Mouse (Mus musculus) midbrain, embryonic 14.5 days (tissue): ENCODE data around the gene Prrt3. TPM values are rescaled to one million over a fixed set of nuclear protein-coding genes. Genes with fewer than 3 reads are reported as not detected.
A peak's percentile ranks its signal among the peaks of the same experiment; 100 is the strongest.

Experiments
- ATAC-seq: fragments of 200-750 bp; cut with Nextera tagmentation; 2 replicates; pipeline ENCODE4 v1.8.0; 2017; ENCODE audit warnings: moderate number of reproducible peaks, moderate library complexity; ENCODE audit not compliant: low FRiP score, low TSS enrichment
- DNase-seq: peaks from one replicate; pipeline ENCODE4 v3.0.0-alpha.2; 2015
- H3K27ac ChIP-seq: fragments of 300-500 bp; sonication (generic); replicated peaks from 2 replicates; pipeline ENCODE4 v1.5.1; 2014; ENCODE audit warnings: mild to moderate bottlenecking, low read depth, low read length, moderate library complexity
- H3K27me3 ChIP-seq: fragments of 300-500 bp; sonication (generic); 2 replicates; pipeline ENCODE4 v1.6.1; 2014; ENCODE audit warnings: low read length, control low read depth, mixed read lengths; ENCODE audit not compliant: control insufficient read depth, insufficient read depth
- H3K36me3 ChIP-seq: fragments of 300-500 bp; sonication (generic); 2 replicates; pipeline ENCODE4 v1.6.1; 2014; ENCODE audit warnings: low read length, control low read depth; ENCODE audit not compliant: control insufficient read depth, insufficient read depth
- H3K4me1 ChIP-seq: fragments of 300-500 bp; sonication (generic); 2 replicates; pipeline ENCODE4 v1.6.1; 2014; ENCODE audit warnings: mild to moderate bottlenecking, antibody characterized with exemption, low read length, control low read depth; ENCODE audit not compliant: control insufficient read depth, insufficient read depth
- H3K4me2 ChIP-seq: fragments of 300-500 bp; sonication (generic); 2 replicates; pipeline ENCODE4 v1.6.1; 2014; ENCODE audit warnings: mild to moderate bottlenecking, low read length, moderate library complexity
- H3K4me3 ChIP-seq: fragments of 300-500 bp; sonication (generic); replicated peaks from 2 replicates; pipeline ENCODE4 v1.5.1; 2014; ENCODE audit warnings: low read depth, low read length
- H3K9ac ChIP-seq: fragments of 300-500 bp; sonication (generic); replicated peaks from 2 replicates; pipeline ENCODE4 v1.6.1; 2014; ENCODE audit warnings: mild to moderate bottlenecking, low read length, moderate library complexity
- H3K9me3 ChIP-seq: fragments of 300-500 bp; sonication (generic); 2 replicates; pipeline ENCODE4 v1.6.1; 2016; ENCODE audit warnings: low read length, control low read depth, mixed read lengths; ENCODE audit not compliant: control insufficient read depth
- WGBS: fragments of 180-500 bp; shearing (Covaris S2); extraction: QIAGEN DNeasy Blood & Tissue Kit; methylation state at CpG from one replicate; pipeline ENCODE4 v1.1.7; 2014; 5-methylcytosine and 5-hydroxymethylcytosine counted together
- polyA plus RNA-seq: library from polyadenylated mRNA; unstranded; fragments of >200 nt; fragmentation: Nextera tagmentation; extraction: Ambion mirVana; gene quantifications from 2 replicates; pipeline ENCODE4 v1.2.1, GENCODE M21; 2014

The Prrt3 gene
- polyA plus RNA-seq, 1 experiment from 2014 or later: 8.2 TPM

DNA sequence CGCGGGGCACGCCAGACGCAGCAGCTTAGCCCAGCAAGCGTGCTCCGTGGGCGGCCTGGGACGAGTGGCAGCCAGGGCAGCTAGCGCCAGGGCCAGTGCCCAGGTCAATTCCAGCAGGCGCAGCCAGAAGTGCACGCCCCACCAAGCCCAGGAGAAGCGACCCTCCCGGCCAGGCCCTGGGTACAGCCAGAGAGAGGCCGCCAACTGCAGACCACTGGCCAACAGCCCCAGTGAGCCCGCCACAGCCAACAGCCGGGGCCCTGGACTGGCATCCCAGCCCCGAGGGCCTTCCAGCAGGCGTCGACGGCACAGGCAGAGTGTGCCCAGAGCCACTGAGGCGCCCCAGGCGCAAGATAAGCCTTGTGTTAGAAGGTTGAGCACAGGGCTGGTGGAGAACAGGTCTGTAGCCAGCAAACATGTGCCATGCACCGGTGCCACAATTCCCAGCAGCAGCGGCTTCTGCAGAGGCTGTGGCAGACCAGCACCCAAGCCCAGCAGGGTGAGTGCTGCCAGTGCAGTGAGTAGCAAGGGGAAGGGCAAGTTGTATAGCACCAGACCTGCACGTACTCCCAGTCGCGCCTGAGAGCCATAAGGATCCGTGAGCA lies 6.6 kb downstream of the Prrt3 start:
- Histone ChIP-seq H3K36me3 (peaks cover 31% of the 10 kb centered on the region), H3K4me2 (peak overlapping the region; percentile 55), H3K4me3 (peak overlapping the region; percentile 32; the same call in 1 of the 2 replicates), H3K27me3 (no peaks in the 10 kb centered on the region; the same call in 1 of the 2 replicates), H3K4me1 (no peaks in the 10 kb centered on the region), H3K27ac (no peak overlapping the region), H3K9ac (no peak overlapping the region), H3K9me3 (no peaks in the 10 kb centered on the region)
- no peak for DNase-seq
- WGBS: 58% methylated on average over 28 of the region's 28 CpGs
- ATAC-seq: no peak

DNA sequence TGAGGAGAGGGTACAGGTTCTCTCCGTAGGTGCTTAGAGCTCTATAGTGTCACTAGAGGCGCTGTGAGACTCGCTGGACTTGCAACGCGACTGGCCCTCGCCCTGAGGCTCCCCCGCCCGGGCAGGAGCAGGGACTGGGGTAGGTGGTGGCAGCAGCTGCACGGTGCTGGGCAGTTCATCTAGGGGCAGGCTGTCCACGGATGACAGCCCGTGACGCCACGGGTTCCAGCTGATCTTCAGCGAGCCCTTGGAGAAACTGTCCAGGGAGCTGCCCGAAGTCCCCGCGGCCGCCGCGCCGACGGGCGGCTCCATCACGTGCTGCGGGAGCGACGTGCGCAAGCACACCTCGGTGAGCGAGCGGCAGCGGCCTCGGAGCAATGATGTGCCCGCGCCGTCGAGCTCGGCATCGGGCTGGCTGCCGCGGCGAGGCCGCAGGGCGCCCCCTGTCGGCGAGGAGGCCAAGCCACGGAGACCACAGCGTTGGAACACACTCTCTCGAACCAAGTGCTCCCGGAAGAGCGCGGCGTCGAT lies 7.4 kb downstream of the Prrt3 start:
- ATAC-seq: peak; percentile 79; the same call in 1 of the 2 replicates
- H3K36me3 ChIP-seq: peaks cover 40% of the 10 kb centered on the region

DNA sequence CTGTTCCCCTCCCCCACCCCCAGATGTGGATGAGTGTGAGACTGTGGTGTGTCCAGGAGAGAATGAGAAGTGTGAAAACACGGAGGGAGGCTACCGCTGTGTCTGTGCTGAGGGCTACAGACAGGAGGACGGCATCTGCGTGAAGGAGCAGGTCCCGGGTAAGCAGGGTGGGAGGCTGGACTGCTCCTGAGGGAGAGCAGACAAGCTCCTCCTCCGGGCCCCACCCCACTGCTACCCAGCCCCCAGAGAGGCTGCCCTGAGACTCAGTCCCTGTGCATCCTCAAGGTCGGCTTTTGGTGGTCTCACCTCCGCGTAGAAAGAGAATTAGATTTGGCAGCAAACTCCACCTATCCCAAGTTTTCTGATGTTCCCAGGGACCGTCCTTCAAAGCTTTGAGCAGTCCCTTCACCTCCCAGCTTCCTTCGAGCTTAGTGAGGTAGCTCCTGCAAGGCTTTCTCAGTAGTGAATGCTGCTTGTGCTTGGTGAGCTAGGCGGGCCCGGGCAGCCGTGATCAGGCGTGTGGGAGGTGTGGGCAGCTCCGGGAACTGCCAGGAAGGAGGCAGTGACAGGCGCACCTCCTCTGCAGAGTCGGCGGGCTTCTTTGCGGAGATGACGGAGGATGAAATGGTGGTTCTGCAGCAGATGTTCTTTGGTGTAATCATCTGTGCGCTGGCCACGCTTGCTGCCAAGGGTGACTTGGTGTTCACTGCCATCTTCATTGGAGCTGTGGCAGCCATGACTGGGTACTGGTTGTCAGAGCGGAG lies 9.4 kb downstream of the Prrt3 start:
- H3K36me3 ChIP-seq: peaks cover 51% of the 10 kb centered on the region
- no peak for DNase-seq
- no peak overlapping the region for H3K4me2 ChIP-seq
- no peak overlapping the region for H3K4me3 ChIP-seq
- no peaks in the 10 kb centered on the region; the same call in 1 of the 2 replicates for H3K27me3 ChIP-seq
- no peaks in the 10 kb centered on the region for H3K4me1 ChIP-seq
- ATAC-seq: no peak
- no peaks in the 10 kb centered on the region for H3K9me3 ChIP-seq
- no peak overlapping the region for H3K27ac ChIP-seq
- no peak overlapping the region for H3K9ac ChIP-seq
- 82% methylated on average over 24 of the region's 24 CpGs for WGBS

More for the DNA sequence above, 7.4 kb downstream of the Prrt3 start:
- H3K4me1 ChIP-seq: no peaks in the 10 kb centered on the region
- peak overlapping the region; percentile 31 for H3K9ac ChIP-seq
- 2% methylated on average over 50 of the region's 54 CpGs for WGBS
- DNase-seq: peak; percentile 86
- H3K27me3 ChIP-seq: no peaks in the 10 kb centered on the region; the same call in 1 of the 2 replicates
- peak overlapping the region; percentile 32 for H3K4me3 ChIP-seq
- H3K27ac ChIP-seq: no peak overlapping the region
- H3K9me3 ChIP-seq: no peaks in the 10 kb centered on the region
- H3K4me2 ChIP-seq: peak overlapping the region; percentile 55

DNA sequence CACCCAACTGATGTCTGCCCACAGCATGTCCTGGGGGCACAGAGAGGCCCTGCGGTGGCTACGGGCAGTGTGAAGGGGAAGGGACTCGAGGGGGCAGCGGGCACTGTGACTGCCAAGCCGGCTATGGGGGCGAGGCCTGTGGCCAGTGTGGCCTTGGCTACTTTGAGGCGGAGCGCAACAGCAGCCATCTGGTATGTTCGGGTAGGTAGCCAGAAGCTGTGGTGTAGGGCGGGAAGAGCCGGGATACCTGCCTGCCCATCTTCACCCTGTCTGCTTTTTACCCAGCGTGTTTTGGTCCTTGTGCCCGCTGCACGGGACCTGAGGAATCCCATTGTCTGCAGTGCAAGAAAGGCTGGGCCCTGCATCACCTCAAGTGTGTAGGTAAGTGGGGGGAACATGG lies 12.3 kb downstream of the Prrt3 start:
- H3K9me3 ChIP-seq: no peaks in the 10 kb centered on the region
- no peak overlapping the region for H3K27ac ChIP-seq
- 95% methylated on average over 14 of the region's 14 CpGs for WGBS
- no peak overlapping the region for H3K4me3 ChIP-seq
- no peaks in the 10 kb centered on the region for H3K27me3 ChIP-seq
- no peak for ATAC-seq
- no peak overlapping the region for H3K9ac ChIP-seq
- no peak overlapping the region for H3K4me2 ChIP-seq
- no peak for DNase-seq
- peaks cover 11% of the 10 kb centered on the region for H3K4me1 ChIP-seq
- peaks cover 53% of the 10 kb centered on the region for H3K36me3 ChIP-seq

DNA sequence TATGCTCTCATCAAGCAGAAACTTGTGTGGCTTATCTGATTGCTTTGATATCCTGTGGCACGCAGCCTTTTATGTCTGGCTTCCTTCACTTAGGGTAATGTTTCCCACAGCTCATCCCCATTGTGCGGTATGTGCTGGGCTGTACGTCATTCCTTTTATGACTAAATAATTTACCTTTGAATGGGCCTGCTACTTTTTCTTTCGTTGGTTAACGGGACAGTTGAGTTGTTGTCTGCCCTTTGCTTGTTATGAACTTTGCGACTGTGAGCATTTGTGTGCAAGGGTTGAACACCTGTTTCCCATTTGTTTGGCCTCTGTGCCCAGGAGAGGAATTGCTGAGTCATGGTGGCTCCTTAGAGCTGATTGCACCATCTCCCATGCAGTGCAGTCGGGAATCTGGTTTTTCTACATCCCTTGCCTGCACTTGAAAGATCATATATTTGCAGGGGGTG lies 14.6 kb downstream of the Prrt3 start:
- Histone ChIP-seq H3K4me1 (peaks cover 21% of the 10 kb centered on the region), H3K9me3 (no peaks in the 10 kb centered on the region), H3K27me3 (no peaks in the 10 kb centered on the region), H3K27ac (no peak overlapping the region), H3K9ac (no peak overlapping the region), H3K36me3 (peaks cover 43% of the 10 kb centered on the region), H3K4me2 (no peak overlapping the region), H3K4me3 (no peak overlapping the region)
- 68% methylated on average over 7 of the region's 7 CpGs for WGBS
- DNase-seq: no peak
- ATAC-seq: no peak

DNA sequence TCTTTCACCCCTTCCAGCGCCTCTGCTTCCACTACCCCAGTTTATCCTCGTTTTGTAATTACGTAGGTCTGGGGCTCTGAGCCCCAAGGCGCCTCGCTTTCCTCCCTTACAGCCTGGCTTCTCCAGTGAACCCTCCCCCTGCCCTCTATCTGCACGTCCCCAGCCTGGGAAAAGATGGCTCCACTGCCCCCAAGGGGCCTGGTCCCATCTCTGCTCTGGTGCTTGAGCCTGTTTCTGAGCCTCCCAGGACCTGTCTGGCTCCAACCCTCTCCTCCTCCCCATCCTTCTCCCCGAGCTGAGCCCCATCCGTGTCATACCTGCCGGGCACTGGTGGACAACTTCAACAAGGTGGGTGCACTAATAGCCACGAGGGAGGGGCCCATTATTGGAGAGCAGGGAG lies 18.0 kb downstream of the Prrt3 start:
- H3K4me1 ChIP-seq: peaks cover 21% of the 10 kb centered on the region
- ATAC-seq (peak; percentile 51), DNase-seq (peak; percentile 71)
- H3K36me3 ChIP-seq: peaks cover 14% of the 10 kb centered on the region
- peak overlapping the region; percentile 86 for H3K27ac ChIP-seq
- H3K9ac ChIP-seq: peak overlapping the region; percentile 77
- no peaks in the 10 kb centered on the region for H3K27me3 ChIP-seq
- peak overlapping the region; percentile 79 for H3K4me2 ChIP-seq
- H3K9me3 ChIP-seq: no peaks in the 10 kb centered on the region
- peak overlapping the region; percentile 64 for H3K4me3 ChIP-seq
- 8% methylated on average over 10 of the region's 10 CpGs for WGBS

DNA sequence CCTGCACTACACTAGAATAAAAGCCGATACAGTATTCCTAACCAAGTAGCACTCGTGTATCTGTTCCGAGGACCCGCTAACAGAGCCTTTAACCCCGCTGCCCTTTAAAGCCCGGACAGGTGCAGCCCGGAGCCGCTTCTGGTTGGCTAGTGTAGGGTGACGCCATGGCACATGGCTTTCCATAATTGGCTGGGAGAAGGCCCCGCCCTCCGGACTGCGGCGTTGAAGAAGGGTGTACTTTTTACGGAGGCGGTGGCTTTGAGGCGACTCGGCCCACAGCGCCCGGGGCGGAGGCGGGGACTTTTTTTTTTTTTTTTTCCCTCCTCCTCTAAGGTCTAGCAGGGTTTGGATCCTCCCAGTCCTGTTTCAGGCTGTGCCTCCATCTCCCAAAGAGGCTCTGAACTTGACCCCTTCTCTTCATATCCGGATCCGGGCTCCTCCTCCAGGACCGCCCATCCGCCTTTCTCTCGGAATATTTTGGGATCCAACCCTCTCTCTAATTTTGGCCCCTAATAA lies 18.6 kb downstream of the Prrt3 start, which contains the start of gene Creld1:
Gene Creld1 (plus strand): TSS at position 198 of the 516 bp plus-strand sequence.
- peak; percentile 96 for DNase-seq
- no peaks in the 10 kb centered on the region for H3K9me3 ChIP-seq
- peaks cover 21% of the 10 kb centered on the region for H3K4me1 ChIP-seq
- H3K27me3 ChIP-seq: no peaks in the 10 kb centered on the region
- peaks cover 8% of the 10 kb centered on the region; the same call in 1 of the 2 replicates for H3K36me3 ChIP-seq
- under 1% methylated on average over 26 of the region's 26 CpGs for WGBS
- peak within 1 kb of the TSS; percentile 79 for H3K4me2 ChIP-seq
- H3K4me3 ChIP-seq: peak within 1 kb of the TSS; percentile 64
- peak within 1 kb of the TSS; percentile 77 for H3K9ac ChIP-seq
- H3K27ac ChIP-seq: peak within 1 kb of the TSS; percentile 86
- ATAC-seq: peak; percentile 94

DNA sequence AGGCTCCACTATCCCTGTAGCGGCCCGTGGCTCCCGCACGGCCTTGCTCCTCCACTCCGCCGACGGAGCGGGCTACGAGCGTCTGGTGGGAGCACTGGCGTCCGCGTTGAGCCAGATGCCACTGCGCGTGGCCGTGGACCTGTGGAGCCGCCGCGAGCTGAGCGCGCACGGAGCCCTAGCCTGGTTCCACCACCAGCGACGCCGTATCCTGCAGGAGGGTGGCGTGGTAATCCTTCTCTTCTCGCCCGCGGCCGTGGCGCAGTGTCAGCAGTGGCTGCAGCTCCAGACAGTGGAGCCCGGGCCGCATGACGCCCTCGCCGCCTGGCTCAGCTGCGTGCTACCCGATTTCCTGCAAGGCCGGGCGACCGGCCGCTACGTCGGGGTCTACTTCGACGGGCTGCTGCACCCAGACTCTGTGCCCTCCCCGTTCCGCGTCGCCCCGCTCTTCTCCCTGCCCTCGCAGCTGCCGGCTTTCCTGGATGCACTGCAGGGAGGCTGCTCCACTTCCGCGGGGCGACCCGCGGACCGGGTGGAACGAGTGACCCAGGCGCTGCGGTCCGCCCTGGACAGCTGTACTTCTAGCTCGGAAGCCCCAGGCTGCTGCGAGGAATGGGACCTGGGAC lies 19.1 kb downstream of the Prrt3 start:
- Histone ChIP-seq H3K4me2 (peak overlapping the region; percentile 79), H3K27me3 (no peaks in the 10 kb centered on the region), H3K27ac (peak overlapping the region; percentile 86), H3K36me3 (peaks cover 2% of the 10 kb centered on the region; the same call in 1 of the 2 replicates), H3K4me3 (peak overlapping the region; percentile 64), H3K9me3 (no peaks in the 10 kb centered on the region), H3K4me1 (peaks cover 21% of the 10 kb centered on the region), H3K9ac (peak overlapping the region; percentile 77)
- ATAC-seq (peak; percentile 66), DNase-seq (peak; percentile 68)
- under 1% methylated on average over 65 of the region's 65 CpGs for WGBS
